Mouse (Mus musculus) limb, embryonic 13.5 days (tissue): ENCODE measurements around the gene Wdr5. TPM values are rescaled to one million over a fixed set of nuclear protein-coding genes. Genes with fewer than 3 reads are reported as not detected.
A peak's percentile ranks its signal among the peaks of the same experiment; 100 is the strongest.

Source experiments
- ATAC-seq: fragments of 200-750 bp; cut with Nextera tagmentation; 2 replicates; pipeline ENCODE4 v1.8.0; 2017; ENCODE audit warnings: low read depth, moderate number of reproducible peaks, moderate TSS enrichment; ENCODE audit not compliant: low FRiP score
- H3K27ac ChIP-seq: fragments of 300-500 bp; sonication (generic); 2 replicates; pipeline ENCODE4 v1.5.1; 2015; ENCODE audit warnings: inconsistent platforms, mild to moderate bottlenecking, moderate library complexity
- H3K27me3 ChIP-seq: fragments of 300-500 bp; sonication (generic); 2 replicates; pipeline ENCODE4 v1.6.1; 2015; ENCODE audit warnings: mild to moderate bottlenecking, inconsistent platforms
- H3K36me3 ChIP-seq: fragments of 300-500 bp; sonication (generic); 2 replicates; pipeline ENCODE4 v1.6.1; 2015; ENCODE audit warnings: inconsistent platforms, mild to moderate bottlenecking, moderate library complexity
- H3K4me1 ChIP-seq: fragments of 300-500 bp; sonication (generic); 2 replicates; pipeline ENCODE4 v1.6.1; 2015; ENCODE audit warnings: inconsistent platforms
- H3K4me2 ChIP-seq: fragments of 300-500 bp; sonication (generic); replicated peaks from 2 replicates; pipeline ENCODE4 v1.6.1; 2015; ENCODE audit warnings: inconsistent platforms, mild to moderate bottlenecking, moderate library complexity
- H3K4me3 ChIP-seq: fragments of 300-500 bp; sonication (generic); 2 replicates; pipeline ENCODE4 v1.5.1; 2015; ENCODE audit warnings: moderate library complexity, mild to moderate bottlenecking, inconsistent platforms
- H3K9ac ChIP-seq: fragments of 300-500 bp; sonication (generic); 2 replicates; pipeline ENCODE4 v1.6.1; 2015; ENCODE audit warnings: mild to moderate bottlenecking, inconsistent platforms
- H3K9me3 ChIP-seq: fragments of 300-500 bp; sonication (generic); 2 replicates; pipeline ENCODE4 v1.6.1; 2016; ENCODE audit warnings: inconsistent platforms
- WGBS: fragments of 180-500 bp; shearing (Covaris S2); methylation state at CpG from one replicate; pipeline ENCODE4 v1.1.7; 2015; 5-methylcytosine and 5-hydroxymethylcytosine counted together
- polyA plus RNA-seq: library from polyadenylated mRNA; unstranded; fragments of >200 nt; fragmentation: Nextera tagmentation; extraction: Ambion mirVana; gene quantifications from 2 replicates; pipeline ENCODE4 v1.2.1, GENCODE M21; 2015

The Wdr5 gene
- polyA plus RNA-seq, 1 experiment from 2014 or later: 62.5 TPM

- H3K27ac ChIP-seq: no peak overlapping the region
- 98% methylated on average over 3 of the region's 3 CpGs for WGBS
- no peaks in the 10 kb centered on the region for H3K36me3 ChIP-seq
- no peak overlapping the region for H3K4me3 ChIP-seq
- H3K4me1 ChIP-seq: peaks cover 28% of the 10 kb centered on the region
- H3K27me3 ChIP-seq: no peaks in the 10 kb centered on the region
- no peak overlapping the region for H3K4me2 ChIP-seq
- H3K9me3 ChIP-seq: no peaks in the 10 kb centered on the region
- no peak for ATAC-seq
- no peak overlapping the region for H3K9ac ChIP-seq
These were observed 46.9 kb downstream of the Wdr5 start for GRCm38 (mm10) chr2:27561829-27562228.

- Histone ChIP-seq H3K27ac (no peak overlapping the region), H3K9ac (no peak overlapping the region), H3K27me3 (no peaks in the 10 kb centered on the region), H3K9me3 (no peaks in the 10 kb centered on the region), H3K4me2 (no peak overlapping the region), H3K36me3 (no peaks in the 10 kb centered on the region), H3K4me3 (no peak overlapping the region), H3K4me1 (peaks cover 28% of the 10 kb centered on the region)
- ATAC-seq: no peak
- 74% methylated on average over 9 of the region's 9 CpGs for WGBS
These were observed 48.7 kb downstream of the Wdr5 start for GRCm38 (mm10) chr2:27563641-27564148.

GRCm38 (mm10) chr2:27564694-27565093 is 49.7 kb downstream of the Wdr5 start:
- 88% methylated on average over 4 of the region's 4 CpGs for WGBS
- H3K4me2 ChIP-seq: no peak overlapping the region
- H3K4me1 ChIP-seq: peaks cover 25% of the 10 kb centered on the region
- H3K9ac ChIP-seq: peak overlapping the region; percentile 19; the same call in 1 of the 2 replicates
- H3K27ac ChIP-seq: no peak overlapping the region
- ATAC-seq: no peak
- H3K36me3 ChIP-seq: no peaks in the 10 kb centered on the region
- no peaks in the 10 kb centered on the region for H3K27me3 ChIP-seq
- H3K9me3 ChIP-seq: no peaks in the 10 kb centered on the region
- H3K4me3 ChIP-seq: no peak overlapping the region

- Histone ChIP-seq H3K36me3 (no peaks in the 10 kb centered on the region), H3K9ac (peak overlapping the region; percentile 19; the same call in 1 of the 2 replicates), H3K27ac (no peak overlapping the region), H3K9me3 (no peaks in the 10 kb centered on the region), H3K4me3 (no peak overlapping the region), H3K4me2 (no peak overlapping the region), H3K27me3 (no peaks in the 10 kb centered on the region), H3K4me1 (peaks cover 25% of the 10 kb centered on the region)
- 61% methylated on average over 12 of the region's 12 CpGs for WGBS
- ATAC-seq: no peak
These were observed 50.6 kb downstream of the Wdr5 start for GRCm38 (mm10) chr2:27565316-27566103.

- Histone ChIP-seq H3K27ac (no peak overlapping the region), H3K4me1 (peaks cover 42% of the 10 kb centered on the region), H3K9me3 (no peaks in the 10 kb centered on the region), H3K36me3 (no peaks in the 10 kb centered on the region), H3K4me3 (no peak overlapping the region), H3K4me2 (no peak overlapping the region), H3K9ac (no peak overlapping the region), H3K27me3 (no peaks in the 10 kb centered on the region)
- 38% methylated on average over 5 of the region's 5 CpGs for WGBS
- no peak for ATAC-seq
These were observed 55.9 kb downstream of the Wdr5 start for GRCm38 (mm10) chr2:27570856-27571255.

GRCm38 (mm10) chr2:27572261-27572793 is 57.4 kb downstream of the Wdr5 start:
- peak overlapping the region; percentile 55; the same call in 1 of the 2 replicates for H3K27ac ChIP-seq
- H3K4me2 ChIP-seq: no peak overlapping the region; the same call in 1 of the 2 replicates

GRCm38 (mm10) chr2:27572928-27573627 is 58.1 kb downstream of the Wdr5 start:
- peak; percentile 88 for ATAC-seq
- H3K27ac ChIP-seq: peak overlapping the region; percentile 72; the same call in 1 of the 2 replicates
- WGBS: 44% methylated on average over 18 of the region's 18 CpGs

More at GRCm38 (mm10) chr2:27572261-27572793, 57.4 kb downstream of the Wdr5 start:
- Histone ChIP-seq H3K9me3 (no peaks in the 10 kb centered on the region), H3K9ac (no peak overlapping the region), H3K4me3 (no peak overlapping the region), H3K4me1 (peaks cover 38% of the 10 kb centered on the region), H3K27me3 (no peaks in the 10 kb centered on the region), H3K36me3 (no peaks in the 10 kb centered on the region)
- peak; percentile 45 for ATAC-seq
- 33% methylated on average over 8 of the region's 8 CpGs for WGBS

GRCm38 (mm10) chr2:27573628-27573966 is 58.6 kb downstream of the Wdr5 start:
- Histone ChIP-seq H3K27me3 (no peaks in the 10 kb centered on the region), H3K36me3 (no peaks in the 10 kb centered on the region), H3K4me1 (peaks cover 35% of the 10 kb centered on the region), H3K27ac (peak overlapping the region; percentile 72; the same call in 1 of the 2 replicates), H3K4me3 (no peak overlapping the region), H3K9ac (no peak overlapping the region; the same call in 1 of the 2 replicates), H3K9me3 (no peaks in the 10 kb centered on the region), H3K4me2 (no peak overlapping the region)
- 73% methylated on average over 8 of the region's 8 CpGs for WGBS
- no peak for ATAC-seq

More at GRCm38 (mm10) chr2:27572928-27573627, 58.1 kb downstream of the Wdr5 start:
- Histone ChIP-seq H3K4me3 (no peak overlapping the region), H3K4me2 (no peak overlapping the region), H3K36me3 (no peaks in the 10 kb centered on the region), H3K9me3 (no peaks in the 10 kb centered on the region), H3K4me1 (peaks cover 38% of the 10 kb centered on the region), H3K27me3 (no peaks in the 10 kb centered on the region), H3K9ac (no peak overlapping the region; the same call in 1 of the 2 replicates)

GRCm38 (mm10) chr2:27576416-27576815 is 61.5 kb downstream of the Wdr5 start:
- ATAC-seq: no peak
- H3K9ac ChIP-seq: no peak overlapping the region
- no peaks in the 10 kb centered on the region for H3K9me3 ChIP-seq
- H3K27me3 ChIP-seq: no peaks in the 10 kb centered on the region
- H3K36me3 ChIP-seq: no peaks in the 10 kb centered on the region
- H3K4me3 ChIP-seq: no peak overlapping the region
- peaks cover 28% of the 10 kb centered on the region for H3K4me1 ChIP-seq
- H3K27ac ChIP-seq: no peak overlapping the region
- WGBS: 88% methylated on average over 4 of the region's 4 CpGs
- H3K4me2 ChIP-seq: no peak overlapping the region

- no peaks in the 10 kb centered on the region for H3K9me3 ChIP-seq
- no peak overlapping the region for H3K4me2 ChIP-seq
- H3K4me1 ChIP-seq: peaks cover 10% of the 10 kb centered on the region
- no peak overlapping the region for H3K9ac ChIP-seq
- H3K36me3 ChIP-seq: no peaks in the 10 kb centered on the region
- H3K4me3 ChIP-seq: no peak overlapping the region
- no peaks in the 10 kb centered on the region for H3K27me3 ChIP-seq
- WGBS: 92% methylated on average over 4 of the region's 4 CpGs
- no peak for ATAC-seq
- H3K27ac ChIP-seq: no peak overlapping the region
These were observed 63.6 kb downstream of the Wdr5 start for GRCm38 (mm10) chr2:27578552-27578951.

- Histone ChIP-seq H3K4me2 (no peak overlapping the region), H3K27ac (no peak overlapping the region), H3K9me3 (no peaks in the 10 kb centered on the region), H3K36me3 (no peaks in the 10 kb centered on the region), H3K9ac (no peak overlapping the region), H3K4me1 (peaks cover 3% of the 10 kb centered on the region; the same call in 1 of the 2 replicates), H3K4me3 (no peak overlapping the region), H3K27me3 (no peaks in the 10 kb centered on the region)
- WGBS: 45% methylated on average over 11 of the region's 11 CpGs
- no peak for ATAC-seq
These were observed 67.2 kb downstream of the Wdr5 start for GRCm38 (mm10) chr2:27582112-27582511.

GRCm38 (mm10) chr2:27583019-27583418 is 68.1 kb downstream of the Wdr5 start:
- no peaks in the 10 kb centered on the region for H3K36me3 ChIP-seq
- H3K4me3 ChIP-seq: no peak overlapping the region
- no peak overlapping the region for H3K4me2 ChIP-seq
- ATAC-seq: no peak
- no peak overlapping the region for H3K27ac ChIP-seq
- no peaks in the 10 kb centered on the region for H3K9me3 ChIP-seq
- no peaks in the 10 kb centered on the region for H3K27me3 ChIP-seq
- 94% methylated on average over 2 of the region's 2 CpGs for WGBS
- H3K9ac ChIP-seq: no peak overlapping the region
- peaks cover 3% of the 10 kb centered on the region; the same call in 1 of the 2 replicates for H3K4me1 ChIP-seq
